Mouse (Mus musculus): ENCODE data around the gene Itpk1. TPM values are rescaled to one million over a fixed set of nuclear protein-coding genes. Genes with fewer than 3 reads are reported as not detected.
A peak's percentile ranks its signal among the peaks of the same experiment; 100 is the strongest.

Gene Itpk1
- polyA plus RNA-seq, 1 experiment from 2014 or later: 24.0 TPM

GRCm38 (mm10) chr12:102677089-102677488 lies 27.6 kb downstream of the Itpk1 start:
- H3K4me2 ChIP-seq (ENCODE audit: low read length): no peak overlapping the region
- H3K36me3 ChIP-seq (ENCODE audit: control insufficient read depth, insufficient read depth, low read length): 0 out of 2 replicates have a peak, but pooled peaks cover 6% of the 10 kb centered on the region
- DNase-seq (no peak), ATAC-seq (ENCODE audit: low FRiP score, low TSS enrichment) (no peak)
- H3K9me3 ChIP-seq (ENCODE audit: control insufficient read depth, low read length): no peaks in the 10 kb centered on the region
- no peaks in the 10 kb centered on the region for H3K4me1 ChIP-seq (ENCODE audit: control insufficient read depth, insufficient read depth, low read length)
- no peak overlapping the region for H3K4me3 ChIP-seq (replicated peaks; ENCODE audit: low read depth, low read length)
- H3K27me3 ChIP-seq (ENCODE audit: control insufficient read depth, insufficient read depth, low read length): no peaks in the 10 kb centered on the region
- 82% methylated on average over 3 of the region's 3 CpGs for WGBS
- H3K9ac ChIP-seq (replicated peaks; ENCODE audit: low read length): no peak overlapping the region
- H3K27ac ChIP-seq (replicated peaks; ENCODE audit: low read depth, low read length): no peak overlapping the region

- no peak for DNase-seq
- 91% methylated on average over 10 of the region's 10 CpGs for WGBS
- H3K4me1 ChIP-seq (ENCODE audit: control insufficient read depth, insufficient read depth, low read length): peaks cover 4% of the 10 kb centered on the region; the same call in 1 of the 2 replicates
- H3K27ac ChIP-seq (replicated peaks; ENCODE audit: low read depth, low read length): no peak overlapping the region
- ATAC-seq (ENCODE audit: low FRiP score, low TSS enrichment): no peak
- no peak overlapping the region for H3K4me3 ChIP-seq (replicated peaks; ENCODE audit: low read depth, low read length)
- H3K4me2 ChIP-seq (ENCODE audit: low read length): no peak overlapping the region
- H3K9ac ChIP-seq (replicated peaks; ENCODE audit: low read length): no peak overlapping the region
- H3K9me3 ChIP-seq (ENCODE audit: control insufficient read depth, low read length): no peaks in the 10 kb centered on the region
- 0 out of 2 replicates have a peak, but pooled peaks cover 6% of the 10 kb centered on the region for H3K36me3 ChIP-seq (ENCODE audit: control insufficient read depth, insufficient read depth, low read length)
- no peaks in the 10 kb centered on the region for H3K27me3 ChIP-seq (ENCODE audit: control insufficient read depth, insufficient read depth, low read length)
Measured at GRCm38 (mm10) chr12:102674556-102674955, 30.2 kb downstream of the Itpk1 start.

- Histone ChIP-seq H3K4me3 (replicated peaks; ENCODE audit: low read depth, low read length) (no peak overlapping the region), H3K4me1 (ENCODE audit: control insufficient read depth, insufficient read depth, low read length) (peaks cover 4% of the 10 kb centered on the region; the same call in 1 of the 2 replicates), H3K27me3 (ENCODE audit: control insufficient read depth, insufficient read depth, low read length) (no peaks in the 10 kb centered on the region), H3K27ac (replicated peaks; ENCODE audit: low read depth, low read length) (no peak overlapping the region), H3K36me3 (ENCODE audit: control insufficient read depth, insufficient read depth, low read length) (0 out of 2 replicates have a peak, but pooled peaks cover 6% of the 10 kb centered on the region), H3K9me3 (ENCODE audit: control insufficient read depth, low read length) (no peaks in the 10 kb centered on the region), H3K9ac (replicated peaks; ENCODE audit: low read length) (no peak overlapping the region), H3K4me2 (ENCODE audit: low read length) (no peak overlapping the region)
- DNase-seq: no peak
- 93% methylated on average over 13 of the region's 13 CpGs for WGBS
- no peak for ATAC-seq (ENCODE audit: low FRiP score, low TSS enrichment)
Measured at GRCm38 (mm10) chr12:102674123-102674522, 30.6 kb downstream of the Itpk1 start.

GRCm38 (mm10) chr12:102672857-102673839 lies 31.6 kb downstream of the Itpk1 start:
- no peak for DNase-seq
- no peak overlapping the region for H3K9ac ChIP-seq (replicated peaks; ENCODE audit: low read length)
- H3K4me3 ChIP-seq (replicated peaks; ENCODE audit: low read depth, low read length): no peak overlapping the region
- 0 out of 2 replicates have a peak, but pooled peaks cover 6% of the 10 kb centered on the region for H3K36me3 ChIP-seq (ENCODE audit: control insufficient read depth, insufficient read depth, low read length)
- H3K27me3 ChIP-seq (ENCODE audit: control insufficient read depth, insufficient read depth, low read length): no peaks in the 10 kb centered on the region
- no peak for ATAC-seq (ENCODE audit: low FRiP score, low TSS enrichment)
- H3K4me1 ChIP-seq (ENCODE audit: control insufficient read depth, insufficient read depth, low read length): peaks cover 4% of the 10 kb centered on the region; the same call in 1 of the 2 replicates
- 91% methylated on average over 20 of the region's 20 CpGs for WGBS
- no peak overlapping the region for H3K4me2 ChIP-seq (ENCODE audit: low read length)
- no peaks in the 10 kb centered on the region for H3K9me3 ChIP-seq (ENCODE audit: control insufficient read depth, low read length)
- H3K27ac ChIP-seq (replicated peaks; ENCODE audit: low read depth, low read length): no peak overlapping the region

- no peak overlapping the region for H3K27ac ChIP-seq (replicated peaks; ENCODE audit: low read depth, low read length)
- ATAC-seq (ENCODE audit: low FRiP score, low TSS enrichment): no peak
- no peaks in the 10 kb centered on the region for H3K27me3 ChIP-seq (ENCODE audit: control insufficient read depth, insufficient read depth, low read length)
- H3K36me3 ChIP-seq (ENCODE audit: control insufficient read depth, insufficient read depth, low read length): 0 out of 2 replicates have a peak, but pooled peaks cover 6% of the 10 kb centered on the region
- 91% methylated on average over 8 of the region's 8 CpGs for WGBS
- no peak overlapping the region for H3K4me3 ChIP-seq (replicated peaks; ENCODE audit: low read depth, low read length)
- H3K9ac ChIP-seq (replicated peaks; ENCODE audit: low read length): no peak overlapping the region
- no peaks in the 10 kb centered on the region for H3K9me3 ChIP-seq (ENCODE audit: control insufficient read depth, low read length)
- no peak overlapping the region for H3K4me2 ChIP-seq (ENCODE audit: low read length)
- H3K4me1 ChIP-seq (ENCODE audit: control insufficient read depth, insufficient read depth, low read length): peaks cover 4% of the 10 kb centered on the region; the same call in 1 of the 2 replicates
- no peak for DNase-seq
Measured at GRCm38 (mm10) chr12:102672176-102672575, 32.6 kb downstream of the Itpk1 start.

- no peak overlapping the region for H3K9ac ChIP-seq (replicated peaks; ENCODE audit: low read length)
- no peak overlapping the region for H3K27ac ChIP-seq (replicated peaks; ENCODE audit: low read depth, low read length)
- H3K36me3 ChIP-seq (ENCODE audit: control insufficient read depth, insufficient read depth, low read length): 0 out of 2 replicates have a peak, but pooled peaks cover 6% of the 10 kb centered on the region
- H3K9me3 ChIP-seq (ENCODE audit: control insufficient read depth, low read length): no peaks in the 10 kb centered on the region
- peaks cover 4% of the 10 kb centered on the region; the same call in 1 of the 2 replicates for H3K4me1 ChIP-seq (ENCODE audit: control insufficient read depth, insufficient read depth, low read length)
- WGBS: 20% methylated on average over 8 of the region's 8 CpGs
- DNase-seq (peak; percentile 34), ATAC-seq (ENCODE audit: low FRiP score, low TSS enrichment) (no peak)
- no peak overlapping the region for H3K4me3 ChIP-seq (replicated peaks; ENCODE audit: low read depth, low read length)
- no peak overlapping the region for H3K4me2 ChIP-seq (ENCODE audit: low read length)
- H3K27me3 ChIP-seq (ENCODE audit: control insufficient read depth, insufficient read depth, low read length): no peaks in the 10 kb centered on the region
Measured at GRCm38 (mm10) chr12:102670848-102671247, 33.9 kb downstream of the Itpk1 start.

- H3K4me1 ChIP-seq (ENCODE audit: control insufficient read depth, insufficient read depth, low read length): 0 out of 2 replicates have a peak, but pooled peaks cover under 1% of the 10 kb centered on the region
- DNase-seq (no peak), ATAC-seq (ENCODE audit: low FRiP score, low TSS enrichment) (no peak)
Measured at GRCm38 (mm10) chr12:102665465-102666202, 39.1 kb downstream of the Itpk1 start.

GRCm38 (mm10) chr12:102664052-102664448 lies 40.7 kb downstream of the Itpk1 start:
- Histone ChIP-seq H3K9ac (replicated peaks; ENCODE audit: low read length) (no peak overlapping the region), H3K27ac (replicated peaks; ENCODE audit: low read depth, low read length) (no peak overlapping the region), H3K4me3 (replicated peaks; ENCODE audit: low read depth, low read length) (no peak overlapping the region), H3K27me3 (ENCODE audit: control insufficient read depth, insufficient read depth, low read length) (no peaks in the 10 kb centered on the region), H3K36me3 (ENCODE audit: control insufficient read depth, insufficient read depth, low read length) (no peaks in the 10 kb centered on the region), H3K9me3 (ENCODE audit: control insufficient read depth, low read length) (no peaks in the 10 kb centered on the region), H3K4me2 (ENCODE audit: low read length) (no peak overlapping the region), H3K4me1 (ENCODE audit: control insufficient read depth, insufficient read depth, low read length) (no peaks in the 10 kb centered on the region)
- ATAC-seq (ENCODE audit: low FRiP score, low TSS enrichment) (no peak), DNase-seq (no peak)
- 98% methylated on average over 2 of the region's 2 CpGs for WGBS

More at GRCm38 (mm10) chr12:102665465-102666202, 39.1 kb downstream of the Itpk1 start:
- Histone ChIP-seq H3K4me3 (replicated peaks; ENCODE audit: low read depth, low read length) (no peak overlapping the region), H3K4me2 (ENCODE audit: low read length) (no peak overlapping the region), H3K27ac (replicated peaks; ENCODE audit: low read depth, low read length) (no peak overlapping the region), H3K9me3 (ENCODE audit: control insufficient read depth, low read length) (no peaks in the 10 kb centered on the region), H3K9ac (replicated peaks; ENCODE audit: low read length) (no peak overlapping the region), H3K36me3 (ENCODE audit: control insufficient read depth, insufficient read depth, low read length) (no peaks in the 10 kb centered on the region), H3K27me3 (ENCODE audit: control insufficient read depth, insufficient read depth, low read length) (no peaks in the 10 kb centered on the region)
- 90% methylated on average over 10 of the region's 10 CpGs for WGBS
